Mouse (Mus musculus) lung, postnatal 25 days (tissue): ENCODE data around the gene Sub1.

ENCODE experiments used
- DNase-seq: peaks from one replicate; pipeline ENCODE4 v3.0.0; 2022; ENCODE audit warnings: low spot score

Sub1 gene

GRCm38 (mm10) chr15:11996883-11997282, at the start of gene Sub1:
Gene Sub1 (minus strand): TSS chr15:11996983.
- no peak for DNase-seq

GRCm38 (mm10) chr15:12040407-12040710, 43.6 kb upstream of the Sub1 start:
- DNase-seq, result no peak

GRCm38 (mm10) chr15:12039671-12040406, 43.1 kb upstream of the Sub1 start:
- no peak for DNase-seq

GRCm38 (mm10) chr15:12039256-12039655, 42.5 kb upstream of the Sub1 start:
- DNase-seq, result no peak

GRCm38 (mm10) chr15:12037866-12038625, 41.3 kb upstream of the Sub1 start:
- DNase-seq, result no peak

GRCm38 (mm10) chr15:12037217-12037616, 40.4 kb upstream of the Sub1 start:
- peak; percentile 53 for DNase-seq

GRCm38 (mm10) chr15:12036675-12037074, 39.9 kb upstream of the Sub1 start:
- no peak for DNase-seq

- no peak for DNase-seq
These were observed 37.5 kb upstream of the Sub1 start for GRCm38 (mm10) chr15:12034317-12034716.

- DNase-seq, result no peak
These were observed 36.4 kb upstream of the Sub1 start for GRCm38 (mm10) chr15:12033155-12033554.

- DNase-seq, result no peak
These were observed 35.7 kb upstream of the Sub1 start for GRCm38 (mm10) chr15:12032512-12032911.

GRCm38 (mm10) chr15:12031861-12032260, 35.1 kb upstream of the Sub1 start:
- DNase-seq, result no peak

GRCm38 (mm10) chr15:12030221-12030620, 33.4 kb upstream of the Sub1 start:
- DNase-seq, result no peak

- DNase-seq, result no peak
These were observed 31.0 kb upstream of the Sub1 start for GRCm38 (mm10) chr15:12027807-12028206.

GRCm38 (mm10) chr15:12026932-12027450, 30.2 kb upstream of the Sub1 start:
- DNase-seq, result no peak

- no peak for DNase-seq
These were observed 29.2 kb upstream of the Sub1 start for GRCm38 (mm10) chr15:12026026-12026425.

- no peak for DNase-seq
These were observed 28.6 kb upstream of the Sub1 start for GRCm38 (mm10) chr15:12025341-12025740.

GRCm38 (mm10) chr15:12024791-12025268, 28.0 kb upstream of the Sub1 start:
- no peak for DNase-seq

- DNase-seq, result no peak
These were observed 22.7 kb upstream of the Sub1 start for GRCm38 (mm10) chr15:12019443-12019842.

GRCm38 (mm10) chr15:12018428-12018757, 21.6 kb upstream of the Sub1 start:
- no peak for DNase-seq

- DNase-seq, result no peak
These were observed 21.1 kb upstream of the Sub1 start for GRCm38 (mm10) chr15:12017700-12018427.

GRCm38 (mm10) chr15:12014197-12014905, 17.6 kb upstream of the Sub1 start:
- peak; percentile 30 for DNase-seq
